In the genomic region with DNA sequence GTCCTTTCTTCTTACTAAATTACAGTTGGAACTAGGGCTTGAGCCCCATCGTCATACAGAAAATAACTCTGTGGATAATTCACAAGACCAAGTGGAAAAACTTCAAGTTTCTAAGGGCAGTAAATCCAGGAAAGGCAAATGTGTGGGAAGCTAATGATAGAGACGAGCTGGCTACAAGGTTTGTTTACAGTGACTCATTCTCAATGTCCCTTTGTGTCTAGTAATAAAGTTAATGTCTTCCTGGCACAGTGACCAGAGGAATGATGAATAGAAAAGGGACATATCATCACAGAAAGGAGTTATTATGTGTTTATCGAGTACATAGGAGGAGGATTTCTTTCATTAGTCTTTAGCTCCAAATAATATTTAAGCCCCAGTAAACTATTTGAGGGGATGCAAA, we compare ENCODE assay signal across 22 mouse cellular contexts.
"Had no signal": no experiment of that assay in that cellular context is flagged by ENCODE, and none has a peak within 500 bp of the region (broad histone marks: within the 10 kb centered on the region; RNA-seq: fewer than 3 reads in every experiment).

No protein-coding gene starts in this region.

- ATAC-seq: liver, postnatal 0 days; midbrain, embryonic 16.5 days had no signal

- DNase-seq: liver, postnatal 0 days; lung, adult 2 months; lung, postnatal 14 days; lung, postnatal 36 days; midbrain, embryonic 14.5 days; retina, postnatal 1 day; right cerebral cortex, adult 18-20 months; right cerebral cortex, postnatal 25 days; right cerebral cortex, postnatal 4 days; spleen, adult 18-20 months; thymus, adult 2 months; thymus, postnatal 25 days; thymus, postnatal 4 days had no signal

- H3K4me2 ChIP-seq: liver, embryonic 15.5 days; midbrain, embryonic 12.5 days; neural tube, embryonic 13.5 days; neural tube, embryonic 15.5 days had no signal

- H3K4me1 ChIP-seq: liver, embryonic 15.5 days; megakaryocyte, embryonic 14.5 days; midbrain, embryonic 10.5 days; midbrain, embryonic 12.5 days; neural tube, embryonic 13.5 days; neural tube, embryonic 15.5 days had no signal

- H3K36me3 ChIP-seq: liver, embryonic 15.5 days; midbrain, embryonic 10.5 days; midbrain, embryonic 12.5 days; neural tube, embryonic 13.5 days; neural tube, embryonic 15.5 days had no signal

- H3K9ac ChIP-seq: liver, embryonic 15.5 days; liver, postnatal 0 days; midbrain, embryonic 12.5 days; neural tube, embryonic 13.5 days; neural tube, embryonic 15.5 days had no signal

- H3K27me3 ChIP-seq: liver, embryonic 15.5 days; megakaryocyte, embryonic 14.5 days; midbrain, embryonic 12.5 days; neural tube, embryonic 13.5 days; neural tube, embryonic 15.5 days had no signal

- H3K27ac ChIP-seq: liver, embryonic 15.5 days; macrophage; midbrain, embryonic 10.5 days; midbrain, embryonic 12.5 days; neural tube, embryonic 13.5 days; neural tube, embryonic 15.5 days had no signal

- H3K9me3 ChIP-seq: liver, embryonic 15.5 days; megakaryocyte, embryonic 14.5 days; midbrain, embryonic 10.5 days; midbrain, embryonic 12.5 days; neural tube, embryonic 13.5 days; neural tube, embryonic 15.5 days had no signal

- H3K4me3 ChIP-seq: liver, embryonic 15.5 days; megakaryocyte, embryonic 14.5 days; midbrain, embryonic 10.5 days; midbrain, embryonic 12.5 days; myocyte; neural tube, embryonic 13.5 days; neural tube, embryonic 15.5 days had no signal
